Mouse (Mus musculus): ENCODE data around the gene Stk32c.

DNA sequence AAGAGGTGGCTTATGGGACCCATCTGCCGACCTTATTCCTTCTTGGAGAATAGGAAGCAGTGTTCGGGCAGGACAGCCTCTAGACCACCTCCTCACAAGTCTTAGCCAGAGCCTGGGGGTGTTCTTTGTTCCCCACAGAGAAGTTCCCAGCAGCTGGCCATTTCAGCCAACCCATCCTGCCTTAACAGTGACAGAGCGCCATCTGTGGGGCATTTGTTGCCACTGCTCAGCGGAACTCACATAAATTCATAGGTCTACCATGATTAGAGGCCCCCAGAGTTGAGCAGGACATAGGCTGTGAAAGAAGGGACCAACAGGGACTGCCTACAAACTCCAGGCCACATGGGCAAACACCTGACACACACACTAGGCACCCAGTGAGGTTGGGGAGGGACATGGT, 149.7 kb downstream of the Stk32c start:
- TF ChIP-seq CTCF (IDR thresholded peaks at IDR 0.05; ENCODE audit: low read depth) (peak; percentile 54), EP300 (IDR thresholded peaks at IDR 0.05; ENCODE audit: low read depth) (no peak)
